Mouse (Mus musculus) activated CD4-positive, CD25-positive, alpha-beta regulatory T cell, adult 4 months (primary cell): Measurements from ENCODE around the gene Trp53i11. TPM values are rescaled to one million over a fixed set of nuclear protein-coding genes. Genes with fewer than 3 reads are reported as not detected.

ENCODE experiments used
- ATAC-seq: one replicate; pipeline ENCODE4 v1.8.0; 2017
- polyA plus RNA-seq, 2 experiments: library from polyadenylated mRNA; unstranded; fragments of 100-300 nt; shearing (Covaris generic); gene quantifications; one replicate each; pipeline ENCODE4 v1.2.1; 2017

Trp53i11 gene
- polyA plus RNA-seq, 2 experiments from 2014 or later, result 70.9 to 73.5 TPM

DNA sequence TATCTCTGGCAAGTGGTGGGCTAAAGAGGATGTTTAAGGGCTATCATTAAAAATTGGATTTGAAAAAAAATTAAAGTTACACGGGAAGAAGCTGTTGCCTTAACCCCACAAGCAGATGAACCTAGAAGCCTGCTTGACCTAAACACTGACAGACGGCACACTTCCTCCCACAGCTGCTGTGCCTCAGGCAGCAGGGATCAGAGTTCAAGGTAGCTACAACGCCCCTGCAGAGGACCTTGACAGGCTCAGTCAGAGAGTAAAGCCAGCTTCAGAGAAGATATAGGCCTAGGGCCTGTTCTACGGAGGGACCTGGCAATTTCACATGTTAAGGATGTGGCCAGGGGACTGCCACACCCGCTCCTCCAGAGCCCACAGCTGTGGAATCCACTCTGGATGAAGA lies 14.9 kb upstream of the Trp53i11 start:
- no peak for ATAC-seq

DNA sequence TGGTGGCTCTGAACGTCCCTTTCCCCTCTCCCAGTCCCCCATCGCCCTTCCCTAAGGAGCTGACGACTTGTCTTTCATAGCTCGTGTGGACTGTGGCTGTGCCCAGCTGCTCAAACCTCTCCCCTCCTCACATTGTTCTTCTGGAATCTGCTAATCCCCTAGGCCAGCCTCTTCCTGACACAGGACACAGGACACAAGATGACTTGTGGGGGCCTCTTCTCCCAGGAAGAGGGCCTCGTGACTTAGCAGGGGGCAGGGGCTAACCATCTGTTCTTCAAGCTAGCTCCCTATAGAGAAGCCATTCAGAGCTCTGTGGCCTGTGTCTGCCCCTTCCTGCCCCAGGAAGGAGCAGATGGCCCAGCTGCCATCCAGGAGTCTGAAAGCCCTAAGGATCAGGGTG lies 13.2 kb upstream of the Trp53i11 start:
- ATAC-seq, result no peak

DNA sequence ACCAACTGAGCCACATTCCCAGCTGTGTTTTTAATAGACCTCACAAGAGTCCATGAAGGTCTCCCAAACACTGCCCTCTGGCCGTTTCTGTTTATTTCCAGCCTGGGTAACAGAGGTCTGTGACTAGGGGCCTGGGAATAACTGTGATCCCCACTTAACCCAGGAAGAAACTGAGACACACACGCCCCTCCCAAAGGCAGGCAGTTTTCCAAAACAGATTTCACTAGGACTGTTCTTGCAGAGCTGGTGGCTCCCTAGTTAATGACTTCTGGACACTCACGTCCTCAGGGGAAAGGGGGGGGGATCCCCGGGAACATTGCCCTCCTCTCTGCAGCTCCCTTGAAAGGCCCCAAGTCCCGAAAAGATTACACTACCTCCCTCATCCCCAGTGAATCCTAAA lies 12.1 kb upstream of the Trp53i11 start:
- no peak for ATAC-seq

DNA sequence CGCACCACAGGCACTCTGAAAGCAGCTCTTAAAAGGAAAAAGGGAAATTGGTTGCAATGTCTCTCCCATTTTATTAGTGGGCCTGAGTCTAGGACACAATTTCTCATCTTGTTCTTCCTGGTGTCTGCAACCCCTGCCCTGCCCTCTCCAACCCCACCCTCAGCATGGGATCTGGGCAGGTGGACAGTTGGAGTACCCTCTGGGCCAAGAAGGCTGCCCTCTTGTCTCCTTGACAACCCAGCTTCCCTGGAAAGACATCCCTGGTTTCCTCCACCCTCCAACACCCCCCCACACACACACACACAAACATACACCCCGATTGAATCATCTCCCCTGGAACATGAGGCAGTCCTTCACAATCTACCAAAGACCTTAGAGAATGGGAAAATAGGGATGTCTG lies 11.6 kb upstream of the Trp53i11 start:
- no peak for ATAC-seq

DNA sequence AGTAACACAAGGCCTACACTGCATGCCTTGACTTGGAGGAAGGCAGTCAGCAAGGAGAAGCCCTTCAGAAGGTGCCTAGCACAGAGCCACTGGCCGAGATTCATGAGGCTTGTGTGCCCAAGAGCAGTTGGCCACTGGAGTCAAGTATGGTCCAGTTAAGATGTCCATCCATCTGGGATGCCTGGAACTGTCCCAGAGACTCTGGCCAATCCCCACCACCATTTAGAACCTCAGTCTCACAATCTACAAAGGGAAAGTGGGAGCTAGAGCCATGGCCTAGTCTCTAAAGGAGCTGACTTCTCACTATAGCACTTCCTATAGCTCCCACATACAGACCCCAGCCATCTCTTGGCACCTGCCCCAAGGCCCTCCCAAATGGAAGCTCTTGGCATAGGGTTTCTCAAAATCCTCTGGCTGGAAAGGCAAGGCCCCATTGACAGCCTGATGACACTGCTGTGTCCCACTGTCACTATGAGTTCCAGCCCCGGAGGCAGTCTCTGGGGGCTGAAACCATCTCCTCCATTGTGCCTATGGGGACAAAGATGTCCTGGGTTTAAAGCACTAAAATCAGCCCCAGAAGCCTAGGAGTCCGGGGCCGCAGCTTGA lies 11.1 kb upstream of the Trp53i11 start:
- ATAC-seq, result no peak

DNA sequence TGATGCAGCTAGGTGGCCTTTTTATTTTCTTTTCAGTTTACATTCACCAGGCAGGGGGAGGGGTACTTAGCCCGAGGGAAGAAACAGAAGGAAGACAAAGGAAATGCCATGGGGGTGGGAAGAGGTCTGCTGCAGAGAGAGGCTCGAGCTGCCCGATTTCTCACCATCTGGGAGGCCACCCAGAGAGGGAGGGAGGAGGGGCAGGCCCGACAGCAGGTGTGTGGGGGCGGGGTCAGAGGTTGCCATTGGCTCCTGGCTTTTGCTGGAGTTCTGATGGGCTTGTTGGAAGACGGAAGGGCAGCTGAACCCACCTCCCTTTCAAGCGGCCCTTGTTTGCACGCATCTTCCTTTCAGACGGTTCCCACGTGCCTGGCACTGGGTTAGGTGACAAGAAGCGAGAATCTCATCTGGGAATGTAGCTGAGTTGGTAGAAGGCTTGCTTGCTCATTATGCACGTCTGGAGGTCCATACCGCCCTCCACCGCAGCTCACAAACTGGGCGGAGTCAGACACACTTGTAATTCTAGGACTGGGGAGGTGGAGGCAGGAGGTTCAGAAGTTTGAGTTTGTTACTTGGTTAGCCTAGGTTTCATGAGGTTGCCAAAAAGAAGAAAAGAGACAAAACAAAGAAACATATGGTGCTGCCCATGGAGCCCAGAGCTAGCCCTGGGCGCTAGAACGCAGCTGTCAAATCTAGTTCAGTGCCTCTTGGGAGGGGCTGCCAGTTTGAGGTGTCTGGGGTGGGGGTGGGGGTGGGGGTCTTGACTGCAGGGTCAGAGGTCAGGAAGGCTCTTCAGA lies 10.3 kb upstream of the Trp53i11 start:
- ATAC-seq, result peak; percentile 53

DNA sequence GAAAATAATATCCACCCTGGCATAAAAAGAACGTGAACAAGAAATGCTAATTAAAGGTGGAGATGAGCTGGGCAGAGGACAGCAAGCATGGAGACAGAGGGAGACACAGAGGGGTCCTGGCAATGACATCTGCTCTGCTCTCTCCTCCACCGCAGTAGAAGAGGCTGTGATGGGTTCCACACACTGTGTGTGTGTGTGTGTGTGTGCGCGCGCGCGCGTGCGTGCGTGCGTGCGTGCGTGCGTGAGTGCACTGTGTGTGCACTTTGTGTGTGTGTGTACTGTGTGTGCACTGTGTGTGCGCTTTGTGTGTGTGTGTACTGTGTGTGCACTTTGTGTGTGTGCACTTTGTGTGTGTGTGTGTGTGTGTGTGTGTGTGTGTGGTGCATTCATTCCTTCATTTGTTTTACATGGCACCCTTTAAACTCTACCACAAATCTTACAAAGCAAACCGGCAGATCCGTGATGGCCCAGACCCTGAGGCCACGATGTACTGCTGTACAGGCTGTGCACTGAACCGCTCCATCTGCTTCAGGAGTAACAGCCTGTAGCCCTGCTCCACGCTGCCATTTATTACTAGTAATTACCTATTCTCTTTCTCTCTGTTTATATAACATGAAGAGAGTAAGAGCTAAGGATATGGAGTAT lies 9.6 kb upstream of the Trp53i11 start:
- ATAC-seq, result no peak

DNA sequence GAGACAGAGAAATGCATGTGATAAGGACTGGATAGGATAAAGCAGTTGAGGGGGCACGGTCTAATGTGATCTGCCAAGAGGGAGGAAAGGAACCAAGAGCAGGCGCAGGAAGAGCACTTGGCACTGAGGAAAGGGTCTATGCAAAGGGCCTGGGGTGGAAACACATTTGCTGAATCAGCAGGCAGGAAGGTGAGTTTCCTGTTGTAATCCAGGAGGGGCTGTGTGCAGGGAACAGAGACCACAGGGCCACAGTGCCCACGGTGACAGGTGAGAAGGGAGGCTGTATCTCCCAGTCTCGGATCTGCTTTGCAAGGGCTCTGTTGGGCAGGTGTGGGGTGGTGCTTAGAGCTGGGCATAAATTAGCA lies 9.1 kb upstream of the Trp53i11 start:
- no peak for ATAC-seq

DNA sequence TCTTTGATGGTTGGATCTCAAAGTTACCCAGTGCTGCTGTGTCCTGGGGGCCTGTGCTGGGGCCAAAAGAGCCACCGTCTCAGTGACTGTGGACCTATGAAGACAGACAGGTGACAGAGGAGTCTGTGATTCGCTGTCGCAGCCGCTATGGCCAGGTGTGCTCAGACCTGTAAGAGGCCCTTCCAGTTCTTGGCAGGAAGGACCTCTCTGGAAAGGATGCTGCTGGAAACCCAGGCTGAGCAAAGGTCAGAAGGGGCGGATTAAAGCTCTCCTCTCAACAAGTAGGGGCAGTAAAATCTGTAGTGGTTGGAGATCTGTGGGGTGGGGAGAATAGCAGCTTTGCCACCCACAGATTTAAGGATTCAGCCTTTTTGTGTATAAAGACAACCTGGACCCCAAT lies 7.7 kb upstream of the Trp53i11 start:
- ATAC-seq, result no peak

DNA sequence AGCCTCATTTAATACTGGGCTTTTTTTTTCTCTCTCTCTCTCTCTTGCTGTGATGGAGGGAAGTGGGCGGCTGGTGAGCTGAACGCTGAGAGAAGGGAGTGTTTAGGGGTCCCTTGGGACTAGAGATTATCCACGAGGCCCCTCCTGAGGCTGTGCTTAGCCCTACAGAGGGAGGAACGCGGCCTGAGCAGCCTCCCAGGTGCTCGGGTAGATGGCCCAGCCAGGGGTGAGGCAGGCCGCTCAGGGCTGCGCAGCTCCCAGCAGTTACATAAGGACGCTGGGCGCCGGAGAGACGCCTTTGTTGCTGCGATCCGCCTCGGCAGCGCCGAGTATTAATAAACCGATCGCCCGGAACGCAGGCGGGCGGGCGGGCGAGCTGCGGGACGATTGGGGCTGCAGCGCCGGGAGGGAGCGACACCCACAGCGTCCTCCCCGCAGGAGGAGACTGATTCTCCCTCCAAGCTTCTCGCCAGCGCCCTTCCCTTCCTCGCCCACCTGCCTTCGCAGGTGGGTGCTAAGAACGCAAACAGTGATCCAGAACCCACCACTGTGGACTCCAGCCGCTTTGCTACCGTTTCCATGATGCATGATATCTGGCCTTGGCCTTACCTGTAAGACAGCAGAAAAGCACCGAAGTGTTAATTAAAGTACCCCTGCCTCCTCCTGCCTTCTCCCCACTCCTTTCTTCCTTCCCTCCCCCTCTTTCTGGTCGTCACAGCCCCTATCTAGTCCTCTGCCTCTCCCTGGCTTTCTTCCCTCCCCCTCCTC lies 7.1 kb upstream of the Trp53i11 start:
- peak; percentile 24 for ATAC-seq

DNA sequence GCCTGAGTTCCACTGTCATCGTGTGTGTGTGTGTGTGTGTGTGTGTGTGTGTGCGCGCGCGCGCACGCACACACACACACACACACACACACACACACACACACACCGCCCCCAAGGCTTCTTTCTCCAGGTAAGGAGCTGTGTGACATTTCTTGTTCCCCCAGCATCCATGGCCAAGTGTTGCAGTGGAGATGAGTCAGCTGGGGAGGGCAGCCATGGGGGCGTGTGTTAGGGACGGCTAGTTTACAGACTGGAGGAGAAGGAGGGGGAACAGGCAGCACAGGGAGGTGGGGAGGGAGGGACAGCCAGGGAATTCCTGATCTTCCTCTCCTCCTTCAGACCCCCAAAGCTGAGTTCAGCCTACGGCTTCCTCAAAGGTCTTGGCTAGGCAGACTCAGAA lies 4.5 kb upstream of the Trp53i11 start:
- no peak for ATAC-seq

DNA sequence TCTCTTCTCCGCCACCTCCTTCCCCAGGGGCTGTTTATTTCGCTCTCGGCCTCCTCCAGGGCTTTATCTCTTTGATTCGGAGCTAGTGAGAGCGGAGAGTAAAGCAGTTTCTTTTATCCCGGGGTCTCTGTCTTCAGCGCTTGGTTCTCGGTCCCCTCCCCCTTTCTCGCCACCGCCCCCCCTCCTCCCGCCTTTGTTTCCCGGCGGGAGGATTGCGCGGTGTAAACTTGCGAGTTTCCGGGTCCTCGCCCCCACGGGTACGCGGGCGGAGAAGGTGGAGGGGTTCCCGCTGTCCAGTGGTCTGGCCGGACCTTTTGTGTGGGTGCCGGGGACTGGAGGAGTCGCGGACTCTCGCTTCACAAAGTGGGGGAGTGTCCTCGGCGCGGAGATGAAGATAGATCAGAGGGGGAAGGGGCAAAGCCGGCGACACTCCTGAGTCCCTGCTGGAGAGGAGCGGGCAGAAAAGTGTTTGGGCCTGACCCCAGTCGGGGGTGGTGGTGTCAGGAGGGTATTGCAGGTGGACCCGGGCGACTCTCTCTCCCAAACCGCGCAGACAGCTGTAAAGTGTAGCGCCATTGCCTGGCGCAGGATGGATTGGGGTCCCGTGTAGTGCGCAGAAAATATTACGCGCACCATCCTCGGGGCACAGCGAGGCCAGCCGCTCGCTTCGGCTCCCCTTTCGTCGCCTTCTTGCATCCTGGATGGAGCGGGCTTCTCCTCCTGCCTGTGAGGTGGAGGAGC lies 842 bp downstream of the Trp53i11 start:
- ATAC-seq, result no peak

DNA sequence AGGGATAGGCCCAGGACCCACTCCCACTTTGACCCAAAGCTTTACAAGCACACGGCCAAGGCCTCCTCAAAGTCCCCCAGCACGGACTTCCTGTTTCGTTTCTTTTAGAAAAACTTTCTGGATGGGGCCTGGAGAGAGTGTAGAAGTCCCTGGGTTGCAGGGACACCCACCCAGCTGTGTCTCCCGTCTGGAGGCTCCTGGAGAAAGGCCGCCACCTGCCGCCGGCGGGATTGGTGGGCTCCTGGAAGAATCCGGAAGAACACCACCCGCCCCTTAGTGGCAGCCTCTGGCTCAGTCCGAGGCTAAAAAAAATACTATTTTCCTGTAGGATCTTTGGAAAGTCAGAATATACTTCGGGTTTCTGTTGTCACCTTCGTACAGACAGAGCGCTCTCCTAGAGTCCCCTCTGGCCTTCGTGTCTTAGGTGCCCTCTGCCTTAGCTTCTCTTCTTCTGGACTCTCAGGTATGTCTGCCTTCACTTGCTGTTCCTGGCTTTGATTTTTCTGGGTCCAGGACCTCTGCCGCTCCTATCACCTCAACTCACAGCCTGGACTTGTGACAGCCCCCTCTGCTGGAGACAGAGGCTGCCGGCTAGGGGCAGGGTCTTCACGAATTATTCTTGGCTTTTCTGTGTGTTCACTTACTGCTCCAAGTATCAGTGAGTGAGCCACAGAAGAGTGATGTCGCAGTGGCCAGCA lies 1.6 kb downstream of the Trp53i11 start:
- no peak for ATAC-seq

DNA sequence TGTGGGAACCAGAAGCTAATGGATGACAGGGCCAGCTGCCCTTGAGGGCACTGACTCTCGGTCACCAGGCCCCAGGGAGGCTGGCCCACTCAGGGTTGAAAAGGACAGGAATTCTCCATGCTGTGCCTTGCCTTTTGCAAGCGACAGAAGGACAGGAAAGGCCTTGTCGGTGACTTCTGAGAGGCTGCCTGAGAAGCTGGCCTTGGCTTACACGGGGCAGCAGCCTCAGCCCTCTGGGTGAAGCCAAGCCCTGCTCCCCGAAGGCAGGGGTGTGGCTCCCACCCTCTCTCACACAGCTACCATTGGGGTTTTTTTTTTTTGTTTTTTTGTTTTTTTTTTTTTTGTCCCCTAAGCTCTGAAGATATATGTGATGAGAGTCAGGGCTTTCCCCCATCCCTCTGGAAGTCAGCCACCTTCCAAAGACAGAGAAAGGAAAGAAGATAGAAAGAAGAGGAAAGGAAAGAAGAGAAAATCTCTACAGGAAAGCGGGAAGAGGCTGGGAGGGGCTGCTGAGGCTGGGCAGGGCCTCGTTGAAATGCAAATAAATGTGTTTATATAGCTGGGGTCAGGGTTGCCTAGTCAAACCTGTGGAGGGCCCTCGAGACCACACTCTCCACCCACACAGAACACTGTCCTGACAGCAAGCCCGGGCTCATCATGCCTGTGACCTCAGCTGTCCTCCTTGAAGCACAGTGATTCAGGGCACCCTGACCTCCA lies 3.6 kb downstream of the Trp53i11 start:
- no peak for ATAC-seq

DNA sequence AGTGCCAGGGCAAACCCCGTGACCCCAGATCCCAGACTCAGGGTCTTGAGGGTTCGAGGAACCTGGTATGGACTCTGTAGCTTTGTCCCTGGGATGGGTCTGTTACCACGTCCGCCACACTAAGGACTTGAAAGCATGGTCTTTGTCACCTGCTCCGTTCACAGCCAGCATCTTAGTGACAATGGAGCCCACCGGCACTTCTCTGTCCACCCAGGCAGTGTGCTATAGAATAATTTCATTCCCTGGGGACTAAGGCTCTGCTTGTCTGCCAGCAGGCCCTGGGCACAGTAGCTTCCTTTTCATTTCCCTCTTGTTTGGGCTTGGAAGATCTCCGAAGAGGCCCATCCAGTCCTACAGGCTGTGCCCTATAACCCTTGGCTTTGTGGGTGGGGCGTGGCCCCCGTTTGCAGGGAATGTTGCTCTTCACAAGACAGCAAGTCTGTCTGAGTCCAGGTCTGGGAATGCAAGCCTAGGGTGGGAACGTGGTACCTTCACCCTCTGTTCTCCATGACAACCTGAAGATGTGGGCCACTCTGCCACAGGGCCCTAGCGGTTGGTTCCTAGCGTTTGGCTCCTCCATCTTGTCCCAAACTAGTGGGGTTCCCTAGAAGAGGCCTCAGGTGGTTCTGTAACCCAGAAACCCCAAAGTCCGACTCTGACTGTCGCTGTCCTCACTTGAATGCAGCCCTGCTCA lies 4.3 kb downstream of the Trp53i11 start:
- no peak for ATAC-seq

DNA sequence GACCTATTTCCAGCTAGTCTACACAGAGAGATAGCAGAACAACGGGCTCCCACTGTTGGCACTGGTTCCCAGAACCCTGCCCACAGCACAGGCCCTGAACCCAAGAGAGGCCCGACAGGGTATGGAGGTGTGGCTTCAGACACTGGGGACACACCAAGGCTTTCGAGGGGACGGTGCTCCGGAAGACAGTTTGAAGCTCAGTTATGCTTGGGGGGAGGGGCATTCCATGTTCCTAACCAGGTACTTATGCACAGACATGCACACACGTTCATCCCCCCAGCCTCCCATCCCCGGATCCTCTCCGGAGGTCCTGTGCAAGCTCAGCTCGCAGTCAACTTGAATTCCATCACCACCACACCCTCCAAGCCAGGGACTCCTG lies 4.8 kb downstream of the Trp53i11 start:
- peak; percentile 5 for ATAC-seq

DNA sequence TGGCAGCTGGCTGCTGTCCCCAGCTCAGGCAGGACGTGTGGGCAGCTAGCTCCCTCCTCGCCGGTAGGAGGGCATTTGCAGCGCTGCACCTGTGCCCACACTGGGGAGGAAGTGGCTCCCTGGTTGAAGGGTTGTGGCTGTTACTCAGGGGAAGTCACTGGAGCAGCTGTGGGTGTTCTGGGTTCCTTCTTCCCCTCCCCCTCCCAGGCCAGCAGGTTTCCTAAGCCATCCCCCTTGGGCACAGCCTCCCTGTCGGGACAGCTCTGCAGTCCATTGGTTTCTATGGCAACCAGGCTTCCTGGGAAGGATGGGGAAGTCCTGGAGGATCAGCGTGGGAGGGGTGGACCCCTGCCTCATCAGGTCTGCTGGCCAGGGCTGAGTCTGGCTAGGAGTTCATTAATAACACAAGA lies 5.3 kb downstream of the Trp53i11 start:
- ATAC-seq, result peak; percentile 78

DNA sequence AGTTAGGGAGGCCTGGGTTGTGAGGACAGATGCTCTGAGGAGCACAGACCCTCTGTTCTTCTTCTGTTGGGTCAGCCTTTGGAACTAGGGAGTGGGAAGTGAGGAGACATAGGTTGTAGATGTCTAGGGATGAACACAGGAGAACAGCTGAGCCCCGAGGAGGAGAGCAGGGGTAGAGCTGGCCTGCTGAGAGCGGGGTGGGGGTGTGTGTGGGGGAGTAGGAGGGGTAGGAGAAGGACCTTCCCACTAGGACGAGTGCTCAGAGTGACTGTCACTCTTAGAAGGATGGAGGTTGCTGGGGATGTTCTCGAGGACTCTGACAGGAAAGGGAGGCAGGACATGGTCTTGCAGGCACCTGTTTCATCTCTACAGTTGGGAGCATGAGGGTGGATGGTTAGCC lies 6.5 kb downstream of the Trp53i11 start:
- ATAC-seq, result no peak

DNA sequence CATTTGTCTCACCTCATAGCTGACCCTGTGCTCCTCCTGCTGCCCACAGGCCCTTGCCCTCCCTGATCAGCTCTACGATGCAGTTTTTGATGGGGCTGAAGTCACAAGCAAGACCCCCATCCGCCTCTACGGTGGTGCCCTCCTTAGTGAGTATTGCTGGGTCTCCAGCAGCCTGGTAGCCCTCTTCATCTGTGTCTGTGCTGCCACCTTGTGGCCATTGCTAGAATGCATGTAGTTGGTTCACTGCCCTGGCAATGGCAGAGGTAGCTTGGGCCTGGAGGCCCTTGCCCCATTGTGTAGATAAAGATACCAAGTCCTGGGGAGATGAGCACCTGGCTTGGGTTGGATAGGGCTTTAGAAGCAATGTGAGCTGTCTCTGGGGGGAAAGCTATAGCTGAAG lies 11.5 kb downstream of the Trp53i11 start:
- peak; percentile 62 for ATAC-seq

DNA sequence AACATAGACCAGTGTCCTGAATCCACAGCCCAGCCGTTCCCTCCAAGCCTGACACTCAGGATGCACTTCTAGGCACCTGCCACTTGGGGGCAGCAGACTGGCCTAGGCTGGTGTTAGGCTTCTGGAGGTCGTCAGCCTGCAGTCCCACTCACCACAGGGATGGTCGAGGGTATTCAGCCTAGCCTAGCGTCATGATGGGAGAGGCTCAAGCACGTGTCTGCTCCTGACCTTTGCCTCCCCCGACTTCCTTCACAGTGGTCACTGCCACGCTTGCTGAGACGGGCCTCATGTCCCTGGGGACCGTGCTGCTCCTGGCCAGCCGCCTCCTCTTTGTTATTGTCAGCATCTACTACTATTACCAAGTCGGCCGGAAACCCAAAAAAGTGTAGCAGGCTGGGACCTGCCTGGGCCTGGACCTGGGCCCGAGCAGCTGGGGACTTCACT lies 12.2 kb downstream of the Trp53i11 start:
- ATAC-seq, result peak; percentile 25
